Mouse (Mus musculus) heart, embryonic 11.5 days (tissue): ENCODE measurements around the gene Arrdc5. TPM values are rescaled to one million over a fixed set of nuclear protein-coding genes. Genes with fewer than 3 reads are reported as not detected.

Source experiments
- ATAC-seq: fragments of 200-750 bp; cut with Nextera tagmentation; replicated peaks from 2 replicates; pipeline ENCODE4 v1.8.0; 2017; ENCODE audit warnings: moderate library complexity; ENCODE audit not compliant: insufficient number of reproducible peaks, low FRiP score, low TSS enrichment
- H3K27ac ChIP-seq: fragments of 300-500 bp; sonication (generic); 2 replicates; pipeline ENCODE4 v1.5.1; 2014; ENCODE audit warnings: mild to moderate bottlenecking, low read depth, low read length
- H3K27me3 ChIP-seq: fragments of 300-500 bp; sonication (generic); 2 replicates; pipeline ENCODE4 v1.6.1; 2014; ENCODE audit warnings: mild to moderate bottlenecking, low read length, mixed read lengths; ENCODE audit not compliant: control insufficient read depth, insufficient read depth
- H3K36me3 ChIP-seq: fragments of 300-500 bp; sonication (generic); 2 replicates; pipeline ENCODE4 v1.6.1; 2014; ENCODE audit warnings: mild to moderate bottlenecking, low read length, moderate library complexity, mixed read lengths; ENCODE audit not compliant: control insufficient read depth, insufficient read depth
- H3K4me1 ChIP-seq: fragments of 300-500 bp; sonication (generic); 2 replicates; pipeline ENCODE4 v1.6.1; 2014; ENCODE audit warnings: low read length; ENCODE audit not compliant: control insufficient read depth, insufficient read depth
- H3K4me2 ChIP-seq: fragments of 300-500 bp; sonication (generic); 2 replicates; pipeline ENCODE4 v1.6.1; 2014; ENCODE audit warnings: mild to moderate bottlenecking, moderate library complexity
- H3K4me3 ChIP-seq: fragments of 300-500 bp; sonication (generic); 2 replicates; pipeline ENCODE4 v1.5.1; 2014; ENCODE audit warnings: low read depth, low read length
- H3K9ac ChIP-seq: fragments of 300-500 bp; sonication (generic); 2 replicates; pipeline ENCODE4 v1.6.1; 2014; ENCODE audit warnings: mild to moderate bottlenecking, low read depth, low read length, moderate library complexity
- H3K9me3 ChIP-seq: fragments of 300-500 bp; sonication (generic); replicated peaks from 2 replicates; pipeline ENCODE4 v1.6.1; 2016; ENCODE audit warnings: low read length; ENCODE audit not compliant: control insufficient read depth
- WGBS: fragments of 180-500 bp; shearing (Covaris S2); extraction: QIAGEN DNeasy Blood & Tissue Kit; methylation state at CpG from one replicate; pipeline ENCODE4 v1.1.7; 2014; ENCODE audit not compliant: insufficient replicate concordance; 5-methylcytosine and 5-hydroxymethylcytosine counted together
- polyA plus RNA-seq: library from polyadenylated mRNA; unstranded; fragments of >200 nt; fragmentation: Nextera tagmentation; extraction: Ambion mirVana; gene quantifications from 2 replicates; pipeline ENCODE4 v1.2.1, GENCODE M21; 2014

Arrdc5 gene
- polyA plus RNA-seq: not detected in 2 replicates

DNA sequence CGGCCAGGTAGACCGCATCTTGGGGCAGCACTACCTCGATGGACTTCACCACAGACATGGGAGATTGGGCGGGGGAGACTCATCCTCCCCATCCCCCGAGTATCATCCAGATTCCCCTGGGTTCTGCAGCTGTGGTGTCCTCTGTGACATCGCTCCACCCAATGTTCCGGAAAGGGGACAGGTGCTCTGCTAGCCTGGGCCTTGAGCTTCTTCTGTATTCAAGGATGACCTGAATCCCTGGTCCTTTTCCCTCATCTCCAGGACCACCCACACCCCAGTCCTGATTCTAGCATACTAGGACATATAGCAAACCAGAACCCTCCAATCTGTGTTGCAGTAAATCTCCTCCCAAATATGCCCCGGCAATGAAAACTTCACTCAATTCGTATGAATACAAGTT lies at the start of gene Arrdc5:
TSS of gene Arrdc5 (minus strand) at position 101 of the 400 bp plus-strand sequence.
- WGBS: 89% methylated on average over 9 of the region's 9 CpGs
- Histone ChIP-seq H3K9ac (no peak within 1 kb of the TSS), H3K36me3 (no peaks in the 10 kb centered on the region), H3K27me3 (no peaks in the 10 kb centered on the region), H3K9me3 (no peaks in the 10 kb centered on the region), H3K4me2 (no peak within 1 kb of the TSS), H3K4me3 (no peak within 1 kb of the TSS), H3K27ac (no peak within 1 kb of the TSS), H3K4me1 (peaks cover 16% of the 10 kb centered on the region)
- no peak for ATAC-seq

DNA sequence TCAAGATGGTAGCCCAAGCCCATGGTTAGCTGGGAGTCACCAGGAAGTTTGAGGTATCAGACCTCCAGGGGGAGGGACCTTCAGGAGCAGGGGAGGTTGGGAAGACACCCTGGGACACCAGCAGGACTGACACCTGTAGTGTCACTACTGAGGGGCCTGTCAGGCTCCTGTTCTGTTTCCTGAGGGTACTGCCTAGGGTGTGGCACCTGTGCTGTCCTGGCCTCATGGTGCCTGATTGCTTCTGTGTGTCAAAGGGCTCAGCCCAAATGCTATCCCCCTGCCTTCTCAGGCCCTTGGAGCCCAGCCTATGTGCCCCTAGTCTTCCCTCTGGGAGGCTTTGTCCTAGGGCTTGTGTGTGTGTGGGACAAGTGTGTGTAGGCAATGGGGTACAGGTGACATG lies 48.5 kb upstream of the Arrdc5 start:
- Histone ChIP-seq H3K27me3 (no peaks in the 10 kb centered on the region), H3K9me3 (no peaks in the 10 kb centered on the region), H3K4me2 (no peak overlapping the region), H3K4me1 (peaks cover 24% of the 10 kb centered on the region), H3K27ac (no peak overlapping the region), H3K4me3 (no peak overlapping the region), H3K9ac (no peak overlapping the region; the same call in 1 of the 2 replicates), H3K36me3 (peaks cover 5% of the 10 kb centered on the region; the same call in 1 of the 2 replicates)
- no peak for ATAC-seq

DNA sequence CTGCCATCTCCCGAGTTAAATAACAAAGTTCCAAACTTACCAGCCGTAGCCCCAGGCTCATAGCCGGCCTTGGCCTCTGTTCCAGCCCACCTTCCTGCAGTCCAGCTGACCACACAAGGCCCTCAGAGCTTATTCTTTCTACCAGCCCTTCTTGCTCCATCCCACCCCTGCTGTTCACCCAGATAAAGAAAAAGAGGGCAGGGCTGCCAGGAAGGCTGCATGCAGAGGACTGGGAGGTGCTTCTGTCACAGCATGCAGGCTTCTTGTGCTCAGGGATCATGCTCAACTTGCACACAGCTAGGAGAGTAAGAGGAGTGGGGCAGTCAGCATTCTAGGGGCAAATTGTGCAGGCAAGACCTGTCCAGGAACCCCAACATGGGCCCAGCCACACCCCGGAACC lies 48.0 kb upstream of the Arrdc5 start:
- Histone ChIP-seq H3K27ac (no peak overlapping the region), H3K4me2 (no peak overlapping the region), H3K4me1 (peaks cover 27% of the 10 kb centered on the region), H3K36me3 (peaks cover 5% of the 10 kb centered on the region; the same call in 1 of the 2 replicates), H3K27me3 (no peaks in the 10 kb centered on the region), H3K9ac (no peak overlapping the region; the same call in 1 of the 2 replicates), H3K4me3 (no peak overlapping the region), H3K9me3 (no peaks in the 10 kb centered on the region)
- WGBS: 65% methylated on average over 4 of the region's 4 CpGs
- no peak for ATAC-seq

DNA sequence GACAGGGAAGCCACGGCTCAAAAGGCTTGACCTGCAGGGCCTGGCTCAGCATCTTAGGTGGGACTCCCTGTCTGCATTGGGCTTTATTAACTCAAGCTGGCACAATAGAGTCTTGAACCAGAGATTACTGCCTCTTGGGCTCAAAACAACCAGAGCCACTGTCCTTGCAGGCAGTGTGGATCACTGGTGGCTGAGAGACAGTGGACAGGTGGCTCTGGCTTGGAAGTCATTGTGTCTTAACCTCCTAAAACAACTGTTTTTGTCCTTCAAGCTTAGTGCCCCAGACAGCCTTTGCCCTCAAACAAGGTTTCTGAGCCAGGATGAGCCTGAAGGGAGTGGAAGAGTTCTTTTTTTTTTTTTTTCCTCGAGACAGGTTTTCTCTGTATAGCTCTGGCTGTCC lies 45.3 kb upstream of the Arrdc5 start:
- Histone ChIP-seq H3K9ac (no peak overlapping the region), H3K4me1 (peaks cover 39% of the 10 kb centered on the region)
- no peak for ATAC-seq

DNA sequence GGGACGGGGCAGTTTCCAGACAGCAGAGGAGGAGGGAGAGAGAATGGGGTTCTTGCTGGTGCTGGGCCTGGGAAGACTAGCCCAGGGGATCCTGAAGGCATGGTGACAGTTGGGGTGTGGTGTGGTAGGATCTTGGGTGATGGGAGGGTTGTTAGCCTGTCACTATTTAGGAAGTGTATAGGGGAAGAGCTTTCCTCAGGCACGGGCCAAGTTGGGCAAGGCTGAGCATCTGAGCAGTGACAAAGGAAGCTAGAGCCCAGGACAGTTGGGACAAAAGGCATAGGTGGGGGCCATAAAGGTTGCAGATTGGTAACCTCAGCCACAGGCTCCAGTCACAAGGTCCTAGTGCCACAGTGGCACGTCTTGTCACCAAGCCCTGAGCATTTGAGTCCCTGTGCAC lies 43.4 kb upstream of the Arrdc5 start:
- Histone ChIP-seq H3K4me1 (peaks cover 37% of the 10 kb centered on the region), H3K9me3 (no peaks in the 10 kb centered on the region), H3K36me3 (0 out of 2 replicates have a peak, but pooled peaks cover 2% of the 10 kb centered on the region), H3K27ac (no peak overlapping the region), H3K4me3 (no peak overlapping the region), H3K9ac (no peak overlapping the region), H3K27me3 (no peaks in the 10 kb centered on the region), H3K4me2 (no peak overlapping the region)
- no peak for ATAC-seq
- WGBS: 74% methylated on average over 3 of the region's 3 CpGs

More for the DNA sequence above, 45.3 kb upstream of the Arrdc5 start:
- Histone ChIP-seq H3K9me3 (no peaks in the 10 kb centered on the region), H3K4me3 (no peak overlapping the region), H3K4me2 (no peak overlapping the region), H3K36me3 (0 out of 2 replicates have a peak, but pooled peaks cover 2% of the 10 kb centered on the region), H3K27me3 (no peaks in the 10 kb centered on the region), H3K27ac (no peak overlapping the region)
- 73% methylated on average over 2 of the region's 2 CpGs for WGBS

DNA sequence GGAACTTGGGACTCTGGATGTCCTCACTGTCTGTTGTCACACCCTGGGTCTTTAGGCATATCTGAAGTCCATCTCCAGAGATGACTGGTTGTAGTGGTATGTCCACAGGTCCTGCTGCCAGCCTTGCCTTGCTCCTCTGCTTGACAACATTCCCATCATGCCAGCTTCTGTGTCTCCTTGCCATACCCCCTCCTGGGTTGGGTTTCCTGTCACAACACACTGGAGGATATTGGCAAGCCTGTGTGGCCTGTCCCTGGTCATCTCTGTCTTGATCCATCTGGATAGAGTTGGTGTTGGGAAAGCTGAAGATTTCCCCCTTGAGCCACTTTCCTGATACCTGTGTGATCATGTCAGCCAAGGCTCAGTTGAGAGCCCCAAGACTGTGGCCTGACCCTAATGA lies 40.6 kb upstream of the Arrdc5 start:
- H3K4me3 ChIP-seq: no peak overlapping the region
- ATAC-seq: no peak
- H3K4me2 ChIP-seq: no peak overlapping the region
- no peak overlapping the region for H3K27ac ChIP-seq
- no peak overlapping the region for H3K9ac ChIP-seq
- H3K9me3 ChIP-seq: no peaks in the 10 kb centered on the region
- H3K27me3 ChIP-seq: no peaks in the 10 kb centered on the region
- H3K36me3 ChIP-seq: 0 out of 2 replicates have a peak, but pooled peaks cover 2% of the 10 kb centered on the region
- peaks cover 32% of the 10 kb centered on the region for H3K4me1 ChIP-seq

DNA sequence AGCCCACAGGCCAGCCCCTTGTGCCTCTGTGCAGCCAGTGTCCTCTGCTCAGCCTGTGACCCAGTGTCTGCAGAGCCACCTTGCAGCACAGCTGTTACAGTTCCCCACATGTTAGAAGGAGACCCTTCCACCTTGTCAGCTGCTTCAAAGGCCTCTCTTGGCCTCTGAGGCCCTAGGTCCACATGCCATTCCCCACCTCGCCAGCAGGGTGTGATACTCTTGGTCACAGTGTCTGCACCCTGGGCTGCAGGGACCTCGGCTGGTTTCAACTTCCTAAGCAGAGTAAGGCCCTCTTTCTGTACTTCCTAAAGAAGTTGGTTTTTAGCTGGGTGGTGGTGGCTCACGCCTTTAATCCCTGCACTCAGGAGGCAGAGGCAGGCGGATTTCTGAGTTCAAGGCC lies 38.8 kb upstream of the Arrdc5 start:
- no peak overlapping the region for H3K27ac ChIP-seq
- H3K9me3 ChIP-seq: no peaks in the 10 kb centered on the region
- WGBS: 58% methylated on average over 4 of the region's 4 CpGs
- no peak for ATAC-seq
- H3K4me2 ChIP-seq: no peak overlapping the region
- no peak overlapping the region for H3K4me3 ChIP-seq
- H3K36me3 ChIP-seq: no peaks in the 10 kb centered on the region
- no peaks in the 10 kb centered on the region for H3K27me3 ChIP-seq
- H3K4me1 ChIP-seq: peaks cover 39% of the 10 kb centered on the region
- H3K9ac ChIP-seq: no peak overlapping the region

DNA sequence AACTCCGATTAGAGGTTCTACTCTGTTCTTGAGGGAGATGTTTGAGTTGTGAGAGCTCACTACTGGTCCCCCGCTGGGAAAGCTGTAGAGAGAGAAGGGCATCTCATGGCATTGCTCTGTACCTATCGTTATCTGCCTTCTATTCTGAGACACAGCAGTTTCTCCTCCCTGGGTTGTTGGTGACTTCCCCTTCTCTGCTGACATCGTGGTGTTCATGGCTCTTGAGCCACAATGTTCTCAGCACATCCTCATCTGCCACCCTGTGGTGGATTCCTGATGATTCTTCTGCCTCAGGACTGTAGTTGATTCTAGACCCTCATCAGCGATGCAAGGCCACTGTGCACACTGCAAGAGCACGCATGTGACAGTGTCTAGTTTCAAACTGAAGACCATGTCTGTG lies 37.7 kb upstream of the Arrdc5 start:
- Histone ChIP-seq H3K27me3 (no peaks in the 10 kb centered on the region), H3K4me1 (peaks cover 34% of the 10 kb centered on the region), H3K9ac (no peak overlapping the region), H3K36me3 (no peaks in the 10 kb centered on the region), H3K4me3 (no peak overlapping the region), H3K9me3 (no peaks in the 10 kb centered on the region), H3K27ac (no peak overlapping the region), H3K4me2 (no peak overlapping the region)
- no peak for ATAC-seq
- 71% methylated on average over 6 of the region's 6 CpGs for WGBS

DNA sequence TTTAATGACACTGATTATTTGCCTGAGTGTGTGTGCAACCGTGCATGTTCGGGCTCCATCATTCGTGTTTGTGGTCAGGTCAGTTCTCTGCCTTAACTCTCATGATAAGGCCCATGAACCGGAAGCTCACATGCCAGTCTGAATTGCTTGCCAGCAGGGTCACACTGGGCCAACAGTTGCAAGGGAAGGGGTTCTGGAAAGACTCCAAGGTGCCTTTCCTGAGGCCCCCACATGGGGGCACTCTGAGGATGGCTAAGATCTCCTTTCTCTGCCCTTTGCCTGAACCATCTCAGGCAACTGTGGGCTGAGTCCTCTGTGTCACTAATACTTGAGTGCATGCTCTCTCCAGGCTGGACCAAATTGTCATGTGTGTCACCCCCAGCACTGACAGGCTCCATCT lies 37.1 kb upstream of the Arrdc5 start:
- no peak overlapping the region for H3K4me3 ChIP-seq
- no peaks in the 10 kb centered on the region for H3K9me3 ChIP-seq
- no peak for ATAC-seq
- 43% methylated on average over 4 of the region's 4 CpGs for WGBS
- H3K9ac ChIP-seq: no peak overlapping the region
- no peaks in the 10 kb centered on the region for H3K36me3 ChIP-seq
- no peak overlapping the region for H3K4me2 ChIP-seq
- no peaks in the 10 kb centered on the region for H3K27me3 ChIP-seq
- no peak overlapping the region for H3K27ac ChIP-seq
- peaks cover 34% of the 10 kb centered on the region for H3K4me1 ChIP-seq
